Mouse (Mus musculus) frontal cortex, postnatal 25 days (tissue): ENCODE measurements around the gene Tas2r125.
"Not testable (repeated sequence)": the region's sequence is repeated elsewhere in the genome, so short reads cannot be mapped to it uniquely, and the experiment has no call there.

Experiments
- DNase-seq, 2 experiments: peaks; one replicate each; pipeline ENCODE4 v3.0.0; 2022; ENCODE audit warnings: low spot score in 2 of 2

The Tas2r125 gene

GRCm38 (mm10) chr6:132909351-132909750, at the start of gene Tas2r125:
Tas2r125 (plus strand) TSS chr6:132909651.
- no peak for DNase-seq

GRCm38 (mm10) chr6:132867708-132868107, 41.7 kb upstream of the Tas2r125 start, which contains the start of gene Tas2r110:
Tas2r110 (plus strand) TSS chr6:132868008.
- DNase-seq = no peak

DNA sequence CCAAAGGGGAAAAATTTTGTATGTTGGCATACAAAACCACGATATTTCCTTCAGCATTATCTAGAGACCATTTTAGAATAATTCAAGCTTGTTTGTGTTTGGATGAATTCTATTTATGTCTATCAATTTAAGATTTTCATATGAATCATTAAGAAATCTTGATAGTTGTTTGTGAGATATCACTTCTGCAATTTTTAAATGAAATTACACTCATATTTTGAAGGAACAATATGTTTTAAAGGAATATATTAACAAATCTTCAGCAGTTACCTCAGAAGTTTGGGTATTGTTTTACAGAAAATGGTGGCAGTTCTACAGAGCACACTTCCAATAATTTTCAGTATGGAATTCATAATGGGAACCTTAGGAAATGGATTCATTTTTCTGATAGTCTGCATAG, 16.7 kb upstream of the Tas2r125 start, which contains the start of gene Tas2r113:
TSS of gene Tas2r113 (plus strand) at position 301 of the 400 bp plus-strand sequence.
- DNase-seq = no peak

DNA sequence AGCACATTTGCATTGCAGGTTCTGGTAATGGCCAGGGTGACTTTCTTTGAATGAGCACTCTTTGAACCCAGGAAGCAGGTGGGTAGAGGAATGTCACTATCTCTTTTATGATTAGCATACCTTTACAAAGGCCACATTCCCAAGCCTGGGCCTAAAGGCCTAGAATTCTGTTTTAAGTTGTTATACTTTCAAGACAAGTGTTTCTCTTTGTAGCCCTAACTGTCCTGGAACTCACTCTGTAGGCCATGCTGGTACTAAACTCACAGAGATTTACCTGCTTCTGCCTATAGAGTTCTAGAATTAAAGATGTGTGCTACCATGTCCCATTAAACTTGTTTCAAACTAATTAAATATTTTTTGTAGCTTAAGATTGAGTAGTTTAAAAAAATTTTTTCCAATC, 31.9 kb downstream of the Tas2r125 start:
- DNase-seq = not testable (repeated sequence)

DNA sequence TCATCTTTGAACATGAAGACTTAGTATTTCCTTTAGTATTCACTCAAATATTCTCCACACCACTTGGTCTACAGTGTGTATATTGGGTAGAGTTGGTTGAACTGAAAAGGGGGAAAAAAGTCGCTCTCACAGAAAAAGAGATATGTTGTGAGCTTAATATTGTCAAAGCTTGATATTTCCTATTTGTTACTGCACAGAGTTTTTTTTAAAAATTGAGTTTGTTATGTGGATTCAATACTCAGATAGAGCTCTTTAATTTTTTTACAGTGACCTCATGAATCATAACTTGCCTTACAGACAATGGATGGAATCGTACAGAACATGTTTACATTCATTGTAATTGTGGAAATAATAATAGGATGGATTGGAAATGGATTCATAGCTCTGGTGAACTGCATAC, 41.4 kb downstream of the Tas2r125 start, which contains the start of gene Tas2r129:
TSS of gene Tas2r129 (plus strand) at position 301 of the 400 bp plus-strand sequence.
- DNase-seq = no peak

DNA sequence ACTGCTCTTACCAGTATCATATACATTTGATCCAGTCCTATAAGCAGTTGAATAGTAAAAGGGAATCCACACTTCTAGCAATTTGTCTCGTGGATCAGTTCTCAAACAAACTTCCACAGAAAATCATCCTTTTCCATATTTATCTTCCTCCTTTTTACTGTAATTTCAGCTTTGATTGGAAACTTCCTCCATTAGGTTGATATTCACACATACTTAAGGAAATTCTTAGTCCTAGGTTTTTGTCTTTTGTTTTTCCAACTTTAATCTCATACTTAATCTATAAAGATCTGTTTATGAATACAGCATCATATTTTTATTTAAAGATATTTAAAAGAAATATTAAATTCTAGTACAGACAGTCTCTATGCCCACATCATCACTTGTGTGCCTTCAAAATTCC, 48.4 kb downstream of the Tas2r125 start, which contains the start of gene Tas2r131:
TSS of gene Tas2r131 (minus strand) at position 101 of the 400 bp plus-strand sequence.
- no peak for DNase-seq
